Mouse (Mus musculus) cerebellum, adult 8-10 months (tissue): ENCODE results near the gene Bcas3.

ENCODE experiments used
- DNase-seq: peaks from one replicate; pipeline ENCODE4 v3.0.0; 2022

The Bcas3 gene

DNA sequence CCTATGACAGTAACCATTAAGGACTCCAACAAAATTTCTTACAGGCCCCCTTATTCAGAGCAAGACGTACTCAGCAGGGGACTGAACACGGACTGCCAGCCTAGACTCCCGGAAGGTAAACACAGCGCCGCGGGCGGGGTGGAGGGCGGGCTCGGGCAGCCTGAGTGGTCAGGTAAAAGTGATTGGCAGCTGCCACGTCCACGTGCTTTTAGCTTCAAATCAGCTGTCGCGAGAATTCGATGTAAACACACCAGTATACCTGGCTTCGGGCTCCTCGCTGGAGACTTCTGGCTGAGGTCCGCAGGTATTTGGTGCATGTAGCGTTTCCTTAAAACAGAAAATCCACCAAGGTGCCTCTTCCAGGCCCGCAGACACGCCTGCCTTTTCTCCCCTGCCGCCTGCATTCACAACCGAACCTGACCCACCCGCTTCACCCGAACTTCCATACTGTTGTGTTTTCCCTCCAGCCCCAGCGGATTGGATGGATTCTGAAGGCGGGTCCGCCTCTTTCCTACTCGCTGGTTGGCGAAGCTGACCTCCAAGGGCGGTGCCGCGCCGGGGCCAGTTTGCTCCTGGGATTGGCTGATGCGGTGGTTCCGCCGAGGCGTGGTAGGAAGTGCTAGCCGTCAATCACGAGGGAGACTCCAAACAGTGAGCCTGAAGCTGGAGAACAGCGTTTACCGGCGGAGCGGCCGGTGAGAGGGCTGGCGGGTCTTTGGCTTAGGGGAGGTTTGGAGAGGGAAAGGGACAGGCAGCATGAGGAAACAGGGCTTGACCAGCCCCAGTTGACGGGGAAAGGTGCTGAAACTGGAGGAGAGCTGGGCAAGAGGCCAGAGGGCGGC, at the start of gene Bcas3:
TSS of gene Bcas3 (plus strand) at position 629 of the 842 bp plus-strand sequence.
- DNase-seq, result peak; percentile 98

DNA sequence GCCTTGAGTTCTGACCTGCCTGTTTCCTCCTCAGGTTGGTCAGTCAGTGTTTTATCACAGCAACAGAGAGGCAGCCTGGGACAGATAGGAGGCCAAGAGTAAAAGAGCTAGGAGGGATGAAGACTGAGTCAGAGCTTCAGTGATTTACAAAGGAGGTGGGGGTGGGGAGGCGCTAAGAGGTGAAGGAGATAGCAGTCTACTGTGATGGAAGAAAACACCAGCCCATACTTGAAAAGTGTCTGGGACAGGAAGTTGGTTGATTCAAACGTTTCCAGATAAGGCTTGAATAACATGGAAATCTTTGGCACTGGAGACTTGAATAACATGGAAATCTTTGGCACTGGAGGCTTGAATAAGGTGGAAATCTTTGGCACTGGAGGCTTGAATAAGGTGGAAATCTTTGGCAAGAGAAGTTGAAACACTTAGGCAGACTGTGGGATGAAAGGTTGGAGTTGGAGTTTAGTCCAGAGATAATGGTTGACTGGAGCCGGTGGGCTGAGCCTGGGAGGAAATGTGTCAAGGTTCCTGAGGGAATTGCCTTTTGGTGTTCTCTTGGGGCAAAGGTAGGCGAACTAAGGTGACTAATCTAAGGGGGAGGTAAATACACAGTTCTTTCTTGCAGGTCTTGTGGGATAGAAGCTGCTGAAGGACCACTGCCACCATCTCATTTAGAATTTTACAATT, 46.2 kb upstream of the Bcas3 start:
- no peak for DNase-seq

DNA sequence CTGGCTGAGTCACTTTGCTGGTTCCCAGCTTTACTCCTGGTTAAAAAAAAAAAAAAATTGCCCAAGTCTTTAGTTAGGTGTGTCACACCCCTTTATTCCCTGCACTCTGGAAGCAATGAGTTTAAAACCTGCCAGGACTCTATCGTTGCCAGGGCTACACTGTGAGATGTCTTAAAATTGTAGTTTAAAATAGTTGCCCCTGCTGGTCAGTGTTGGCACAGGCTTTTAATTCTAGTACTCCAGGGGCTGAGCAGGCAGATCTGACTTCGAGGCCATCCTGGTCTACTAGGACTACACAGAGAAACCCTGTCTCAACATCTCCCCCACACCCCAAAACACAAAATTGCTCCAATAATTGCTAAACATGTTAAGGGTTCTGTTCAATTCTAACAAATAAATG, 44.2 kb upstream of the Bcas3 start:
- DNase-seq, result no peak

DNA sequence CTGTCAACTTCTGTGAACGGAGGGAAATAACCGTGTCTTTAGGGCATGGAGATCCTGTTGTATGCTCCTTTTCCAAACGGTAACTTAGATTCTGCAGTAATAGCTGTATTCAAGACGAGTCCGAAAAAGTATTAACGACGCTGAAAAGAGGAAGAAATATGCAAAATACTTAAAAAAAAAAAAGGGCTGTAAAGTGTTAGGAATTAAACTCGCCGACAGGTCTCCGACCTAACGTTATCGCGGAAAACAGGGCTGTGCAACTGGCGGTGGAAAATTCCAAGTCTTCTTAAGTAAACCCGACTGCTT, 42.6 kb upstream of the Bcas3 start:
- no peak for DNase-seq

DNA sequence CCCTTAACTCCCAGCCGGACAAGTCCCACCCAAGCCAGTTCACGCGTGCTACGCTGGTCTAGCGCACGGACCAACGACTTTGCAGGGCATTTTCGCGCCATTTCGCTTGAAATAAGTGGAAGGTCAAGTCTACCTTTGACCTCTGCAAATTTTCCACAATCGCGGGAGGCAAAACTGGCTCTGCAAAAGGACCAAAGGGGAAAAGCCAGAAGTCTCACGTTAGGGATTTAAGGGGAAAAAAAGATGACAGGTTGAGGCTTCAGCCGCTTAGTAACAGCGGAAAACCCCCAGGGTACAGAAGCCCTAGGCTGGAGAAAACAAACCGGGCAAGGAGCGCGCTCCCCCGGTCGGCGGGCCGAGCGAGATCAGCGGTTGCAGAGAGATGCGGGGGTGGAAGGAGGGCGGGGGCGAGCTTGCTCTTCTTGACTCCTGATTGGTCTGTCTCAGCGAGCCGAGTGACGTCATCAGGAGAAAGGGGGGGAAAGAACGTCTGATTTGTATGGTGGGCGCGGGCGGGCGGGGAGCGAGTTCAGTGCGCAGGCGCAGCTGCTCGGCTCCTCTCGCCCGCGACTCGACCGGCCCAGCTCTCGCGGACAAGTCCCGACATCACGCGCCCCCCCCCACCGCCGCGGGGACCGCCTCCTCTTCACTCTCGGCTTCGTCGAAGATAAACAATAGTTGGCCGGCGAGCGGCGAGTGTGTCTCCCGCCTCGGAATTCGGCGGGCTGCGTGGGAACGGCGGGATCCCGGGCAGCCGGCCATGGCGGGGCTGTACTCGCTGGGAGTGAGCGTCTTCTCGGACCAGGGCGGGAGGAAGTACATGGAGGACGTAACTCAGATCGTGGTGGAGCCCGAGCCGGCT, 42.0 kb upstream of the Bcas3 start, which contains the start of gene Ppm1d:
TSS of gene Ppm1d (plus strand) at position 532 of the 862 bp plus-strand sequence.
- peak; percentile 98 for DNase-seq

DNA sequence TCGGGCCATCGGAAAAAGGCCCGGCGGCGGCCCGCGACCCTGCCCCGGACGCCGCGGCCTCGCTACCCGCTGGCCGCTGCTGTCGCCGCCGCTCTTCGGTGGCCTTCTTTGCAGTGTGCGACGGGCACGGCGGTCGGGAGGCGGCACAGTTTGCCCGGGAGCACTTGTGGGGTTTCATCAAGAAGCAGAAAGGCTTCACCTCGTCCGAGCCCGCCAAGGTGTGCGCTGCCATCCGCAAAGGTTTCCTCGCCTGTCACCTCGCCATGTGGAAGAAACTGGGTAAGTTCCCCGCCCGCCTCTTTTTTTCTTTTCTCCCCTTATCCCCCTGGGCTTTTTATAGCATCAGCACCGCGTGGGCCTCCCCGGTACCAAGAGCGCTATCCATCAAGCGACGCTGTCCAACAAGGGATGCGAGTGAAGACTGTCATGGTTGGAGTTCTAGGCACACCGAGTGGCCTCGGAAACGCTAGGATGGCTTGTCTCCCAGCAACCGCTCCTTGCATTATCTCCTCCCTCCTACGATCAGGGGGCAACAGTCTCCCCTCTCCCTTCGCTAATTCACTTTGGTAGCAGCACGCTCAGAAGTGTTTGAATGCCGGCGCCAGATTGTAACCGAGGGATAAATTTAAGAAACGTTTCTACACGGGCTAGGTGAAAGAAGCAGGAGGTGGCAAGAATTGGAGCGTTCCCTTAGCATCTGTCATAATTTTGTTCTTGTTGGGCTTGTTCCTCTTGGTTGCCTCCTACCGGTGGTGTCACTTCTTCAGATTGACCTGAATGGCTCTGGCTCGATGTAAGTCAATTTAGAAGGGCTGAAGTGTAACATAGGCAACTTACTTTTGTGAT, 41.1 kb upstream of the Bcas3 start:
- DNase-seq, result peak; percentile 64

DNA sequence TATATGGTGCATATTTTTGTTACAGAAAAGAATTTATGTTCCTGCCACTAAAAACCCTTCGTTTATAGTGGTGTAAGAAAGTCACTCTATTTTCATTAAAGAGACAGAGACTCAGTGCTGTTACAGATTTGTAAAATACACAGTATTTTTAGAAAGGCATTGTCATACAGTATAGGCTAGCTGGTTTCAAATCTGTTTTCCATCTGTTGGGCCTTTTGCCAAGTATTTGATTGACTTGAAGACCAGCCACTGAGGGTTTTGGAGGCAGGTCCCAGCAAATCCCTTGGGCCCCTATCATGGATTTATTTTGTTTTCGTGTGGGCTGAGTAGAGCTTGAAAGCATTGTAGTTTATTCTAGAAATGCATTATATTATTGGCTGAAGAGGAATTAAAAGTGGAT, 40.1 kb upstream of the Bcas3 start:
- DNase-seq, result peak; percentile 78

DNA sequence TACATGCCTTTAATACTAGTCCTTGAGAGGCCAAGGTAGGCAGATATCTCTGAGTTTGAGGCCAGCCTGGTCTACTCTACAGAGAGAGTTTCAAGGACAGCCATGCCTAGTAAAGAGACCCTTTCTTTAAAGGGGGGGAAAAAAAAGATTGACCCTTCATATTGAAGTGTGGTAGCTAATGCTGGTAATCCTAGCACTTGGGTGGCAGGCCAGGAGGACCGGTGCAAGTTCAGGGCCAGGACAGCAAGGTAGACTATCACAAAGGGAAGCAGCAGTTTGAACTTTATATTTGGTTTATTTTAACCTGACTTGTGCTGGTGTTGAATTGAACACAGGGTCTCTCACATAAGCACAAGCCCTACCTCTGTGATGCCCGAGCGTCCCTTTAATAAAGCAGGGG, 39.6 kb upstream of the Bcas3 start:
- DNase-seq, result no peak

DNA sequence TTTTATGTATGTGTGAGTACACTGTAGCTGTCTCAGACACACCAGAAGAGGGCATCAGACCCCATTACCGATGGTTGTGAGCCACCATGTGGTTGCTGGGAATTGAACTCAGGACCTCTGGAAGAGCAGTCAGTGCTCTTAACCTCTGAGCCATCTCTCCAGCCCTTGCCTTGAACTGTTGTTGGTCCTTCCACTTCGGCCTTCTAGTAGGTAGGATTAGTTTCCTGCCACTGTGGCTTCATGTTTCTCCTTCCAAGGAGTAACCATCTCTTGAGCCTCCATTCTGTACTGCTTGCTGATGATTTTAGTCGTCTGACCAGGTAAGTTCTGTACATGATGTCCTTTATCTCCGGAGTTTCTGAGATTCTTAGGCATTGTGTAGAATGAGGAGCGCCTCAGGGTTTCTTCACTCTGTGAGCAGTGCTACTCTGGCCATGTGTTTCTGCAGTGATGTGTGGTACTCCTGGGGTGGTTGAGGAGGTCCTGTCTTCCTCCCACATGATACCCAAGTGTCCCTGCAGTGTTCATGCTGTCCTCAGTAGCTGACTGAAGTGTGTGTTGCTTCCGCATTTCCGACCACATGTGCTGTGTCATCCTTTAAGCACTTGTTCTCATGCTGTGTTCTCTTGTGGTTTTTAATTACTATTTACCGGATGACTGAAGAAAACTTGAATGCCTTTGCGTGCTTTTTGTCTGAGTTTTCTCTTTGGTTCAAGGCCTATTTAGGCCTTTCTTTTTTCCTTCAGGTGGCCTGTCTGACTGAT, 29.2 kb upstream of the Bcas3 start:
- no peak for DNase-seq

DNA sequence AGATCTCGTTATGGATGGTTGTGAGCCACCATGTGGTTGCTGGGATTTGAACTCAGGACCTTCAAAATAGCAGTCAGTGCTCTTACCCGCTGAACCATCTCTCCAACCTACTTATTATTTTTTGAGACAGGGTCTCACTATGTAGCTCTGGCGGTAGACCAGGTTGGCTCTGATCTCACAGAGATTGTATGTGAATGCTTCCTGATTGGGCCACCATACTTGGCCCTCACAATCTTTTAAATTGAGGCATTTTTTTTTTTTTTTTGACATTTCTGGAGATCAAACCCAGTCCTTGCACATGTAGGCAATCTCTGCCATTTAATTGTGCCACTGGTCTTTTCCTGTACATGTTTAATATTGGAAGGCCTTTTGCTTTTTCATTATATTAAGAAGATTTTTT, 24.2 kb upstream of the Bcas3 start:
- DNase-seq, result peak; percentile 46

DNA sequence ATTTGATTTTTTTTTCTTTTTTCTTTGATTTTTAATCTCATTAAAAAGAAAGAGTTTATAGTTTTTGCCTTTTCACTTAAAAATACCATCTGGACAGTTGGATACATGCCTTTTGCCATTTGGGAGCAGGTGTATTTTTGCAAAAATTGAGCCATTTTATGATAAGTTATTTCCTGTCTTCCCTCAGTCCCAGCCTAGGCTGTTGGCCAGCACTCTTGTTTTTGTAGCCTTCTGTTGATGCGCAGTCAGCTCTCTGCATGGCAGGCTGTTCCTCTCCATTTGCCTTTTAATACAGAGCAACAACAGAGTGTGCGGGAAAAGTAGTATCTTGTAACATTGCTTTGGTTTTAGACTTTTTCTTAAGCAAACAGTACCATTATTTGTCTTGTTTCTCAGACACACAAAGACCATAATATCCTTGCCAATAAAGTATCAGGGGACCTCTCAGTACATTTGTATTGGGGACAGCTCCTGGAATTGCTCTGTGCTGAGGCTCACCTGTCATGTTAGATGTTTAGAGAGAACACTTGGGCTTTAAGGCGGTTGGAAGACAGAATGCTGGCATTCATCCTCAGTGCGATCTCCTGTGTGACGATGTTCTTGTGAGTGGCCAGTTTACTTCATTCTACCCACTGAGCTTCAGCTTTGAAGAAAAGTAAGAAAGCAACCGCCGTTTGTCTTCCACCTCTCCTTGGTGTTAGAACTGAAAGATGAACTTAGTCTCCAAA, 23.6 kb upstream of the Bcas3 start:
- peak; percentile 87 for DNase-seq

DNA sequence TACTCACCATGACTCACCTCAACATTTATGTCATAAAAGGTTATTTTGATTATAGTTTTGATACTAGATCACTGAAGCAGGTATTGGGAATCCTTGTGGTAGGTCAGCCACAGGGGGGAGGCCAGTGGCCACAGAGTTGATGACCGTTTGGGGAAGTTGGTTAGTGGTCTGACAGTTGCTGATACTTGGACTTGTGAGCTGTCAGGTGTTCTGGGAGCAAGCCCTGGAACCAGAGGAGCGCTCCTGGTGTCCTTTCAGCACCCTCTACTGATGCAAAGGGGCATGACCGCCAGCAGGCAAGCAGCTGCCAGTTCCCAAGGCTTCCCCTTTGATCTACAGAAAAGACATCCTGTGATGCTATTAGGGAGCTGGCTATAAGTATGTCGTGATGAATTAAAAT, 18.2 kb upstream of the Bcas3 start:
- DNase-seq, result peak; percentile 52

DNA sequence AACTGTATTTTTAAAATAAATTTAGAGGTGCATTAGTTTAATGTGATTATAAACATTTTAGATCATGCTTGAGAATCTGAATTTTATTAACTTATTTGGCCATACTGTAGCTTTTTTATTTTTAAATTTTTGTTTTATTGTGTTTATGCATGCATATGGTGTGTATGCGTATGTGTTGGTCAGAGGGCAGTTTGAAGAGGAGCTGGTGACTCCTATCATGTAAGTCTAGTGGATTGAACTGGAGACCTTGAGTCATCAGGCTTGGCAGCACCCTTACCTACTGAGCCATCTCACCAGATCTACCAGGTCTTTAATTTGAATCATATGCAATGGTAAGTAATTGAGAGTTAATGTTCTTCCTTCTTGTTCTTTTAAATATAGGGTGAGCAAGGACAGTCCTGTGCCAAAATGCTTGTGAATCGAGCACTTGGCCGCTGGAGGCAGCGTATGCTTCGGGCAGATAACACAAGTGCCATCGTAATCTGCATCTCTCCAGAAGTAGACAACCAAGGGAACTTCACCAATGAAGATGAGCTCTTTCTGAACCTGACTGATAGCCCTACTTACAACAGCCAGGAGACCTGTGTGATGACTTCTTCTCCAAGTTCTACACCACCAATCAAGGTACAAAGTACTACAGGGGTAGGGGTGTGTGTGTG, 13.7 kb upstream of the Bcas3 start:
- DNase-seq, result no peak

DNA sequence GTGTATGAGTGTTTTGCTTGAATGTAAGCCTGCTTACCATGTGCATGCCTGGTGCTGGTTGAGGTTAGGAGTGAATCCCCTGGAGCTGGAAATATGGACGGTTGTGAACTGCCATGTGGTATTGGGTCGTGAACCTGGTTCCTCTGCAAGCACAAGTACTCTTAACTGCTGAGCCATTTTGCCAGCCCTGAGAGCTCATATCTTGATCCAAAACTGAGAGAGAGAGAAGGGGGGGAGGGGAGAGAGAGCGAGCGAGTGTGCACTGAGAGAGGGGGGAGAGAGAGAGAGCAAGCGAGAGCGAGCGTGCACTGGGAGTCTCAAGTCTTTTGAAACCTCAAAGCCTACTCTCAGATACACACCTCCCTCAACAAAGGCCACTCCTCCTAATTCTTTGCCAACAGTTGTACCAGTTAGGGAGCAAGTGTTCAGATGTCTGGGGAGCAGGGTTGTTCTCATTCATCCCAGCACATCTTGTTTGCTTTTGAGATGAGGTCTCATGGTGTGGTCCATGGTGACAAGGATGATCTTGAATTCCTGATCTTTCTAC, 12.8 kb upstream of the Bcas3 start:
- DNase-seq, result no peak

DNA sequence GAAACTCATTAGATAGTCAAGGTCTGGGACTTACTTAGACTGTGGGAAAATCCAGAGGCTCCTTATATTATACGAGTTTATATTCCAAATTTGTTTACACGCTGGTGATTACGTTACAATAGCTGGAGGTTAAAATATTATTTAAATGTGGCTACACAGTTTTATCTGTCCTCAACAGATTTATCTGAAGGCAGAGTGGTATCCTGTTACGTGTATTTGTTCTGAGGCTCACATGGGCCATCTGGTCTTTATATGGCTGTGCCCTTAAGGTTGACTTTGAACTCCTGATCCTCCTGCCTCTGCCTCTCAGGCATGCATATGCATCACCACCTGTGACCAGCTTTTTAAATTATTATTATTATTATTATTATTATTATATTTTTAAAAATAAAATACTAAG, 852 bp downstream of the Bcas3 start:
- DNase-seq, result no peak

DNA sequence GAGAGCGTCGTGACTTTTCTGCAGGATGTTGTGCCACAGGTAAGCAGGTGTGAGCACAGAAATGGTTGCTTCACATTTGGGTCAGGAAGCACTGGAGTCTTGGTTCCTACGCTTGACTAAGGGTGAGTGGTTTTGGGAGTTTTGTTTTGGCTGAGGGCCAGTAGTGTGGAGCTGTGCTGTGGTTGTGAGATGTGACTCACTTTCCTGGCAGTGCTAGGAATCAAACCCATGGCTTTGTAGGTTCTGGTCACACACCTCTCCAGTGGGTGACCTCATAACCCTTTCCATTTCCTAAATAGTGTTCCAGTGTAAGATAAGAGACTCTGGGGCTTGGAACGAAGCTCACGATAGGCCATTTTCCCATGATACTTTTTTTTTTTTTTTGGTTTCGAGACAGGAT, 6.7 kb downstream of the Bcas3 start:
- no peak for DNase-seq

DNA sequence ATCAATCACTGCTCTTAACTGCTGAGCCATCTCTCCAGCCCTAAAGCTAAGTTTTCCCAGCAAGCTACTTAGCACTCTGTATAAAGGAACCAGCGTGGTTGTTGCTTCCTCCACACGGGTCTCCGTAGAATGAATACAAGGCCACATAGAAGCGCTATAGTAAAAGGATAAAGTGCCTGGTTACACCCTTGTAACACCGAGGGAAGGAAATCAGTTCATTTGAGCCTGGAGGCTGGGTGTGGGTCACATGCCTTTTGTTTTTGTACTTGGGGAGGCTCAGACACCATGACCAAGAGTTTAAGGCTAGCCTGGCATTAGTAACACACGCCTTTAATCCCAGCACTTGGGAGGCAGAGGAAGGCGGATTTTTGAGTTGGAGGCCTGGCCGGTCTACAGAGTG, 8.7 kb downstream of the Bcas3 start:
- DNase-seq, result no peak

DNA sequence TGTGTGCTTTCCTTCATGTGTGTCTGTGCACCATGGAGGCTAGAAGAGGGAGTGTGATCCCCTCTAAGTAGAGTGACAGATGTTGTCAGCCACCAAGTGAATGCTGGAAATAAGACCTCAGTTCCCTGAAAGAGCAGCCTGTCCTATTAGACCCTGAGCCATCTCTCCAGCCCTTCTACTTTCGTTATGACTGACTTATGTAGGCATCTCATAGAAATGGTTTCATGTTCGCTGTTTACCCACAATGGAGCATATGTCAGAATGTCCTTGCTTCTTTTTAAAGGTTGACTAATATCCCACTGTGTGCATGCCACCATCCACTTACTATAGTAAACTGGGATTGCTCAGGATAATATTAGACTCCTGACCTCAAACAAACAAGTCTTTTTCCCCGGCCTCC, 13.2 kb downstream of the Bcas3 start:
- no peak for DNase-seq

DNA sequence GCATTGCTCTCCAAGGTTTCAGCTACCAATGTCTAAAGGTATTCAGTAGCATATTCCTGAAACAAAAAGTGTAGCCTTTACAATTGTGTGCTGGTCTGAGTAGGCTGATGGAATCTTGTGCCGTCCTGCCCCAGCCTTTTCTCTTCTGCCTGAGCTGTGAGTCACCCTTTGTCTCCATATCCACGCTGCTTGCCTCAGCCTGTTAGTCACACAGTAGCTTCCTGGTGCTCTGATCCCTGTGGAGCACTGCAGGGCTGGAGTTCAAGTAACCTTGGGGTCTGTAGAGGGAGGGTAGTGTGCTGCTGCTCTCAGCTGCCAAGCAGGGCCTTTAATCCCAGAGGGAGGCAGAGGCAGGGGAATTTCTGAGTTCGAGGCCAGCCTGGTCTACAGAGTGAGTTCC, 14.9 kb downstream of the Bcas3 start:
- DNase-seq, result no peak

DNA sequence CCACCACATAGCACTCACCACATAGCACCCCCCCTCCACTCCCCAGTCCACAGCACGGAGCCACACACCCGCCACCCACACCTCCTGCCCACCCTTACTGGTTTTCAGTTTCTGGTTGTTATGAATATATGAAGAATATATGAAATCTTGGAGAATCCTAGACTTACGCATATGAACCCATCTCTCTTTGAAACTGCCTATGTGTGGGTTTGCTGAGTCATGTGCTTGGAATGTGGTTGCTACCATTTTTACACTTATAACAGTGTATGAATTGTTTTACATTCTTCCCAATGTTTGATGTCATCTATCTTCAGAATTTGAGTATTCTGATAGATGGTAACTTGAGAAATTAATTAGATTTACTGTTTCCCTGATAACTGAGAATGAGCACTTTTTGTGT, 26.1 kb downstream of the Bcas3 start:
- DNase-seq, result no peak
